Mouse (Mus musculus) olfactory bulb, adult 2 months (tissue): ENCODE data around the gene Ctnnd2.

ENCODE experiments used
- CTCF ChIP-seq: fragments of 200-500 bp; IDR thresholded peaks from 2 replicates; pipeline ENCODE4 v1.5.1; 2012; ENCODE audit warnings: low read depth, mild to moderate bottlenecking, low read length, moderate library complexity; ENCODE audit not compliant: insufficient read depth
- POLR2A ChIP-seq: fragments of 200-500 bp; IDR thresholded peaks from 2 replicates; pipeline ENCODE4 v1.6.1; 2012; ENCODE audit warnings: mild to moderate bottlenecking, low read depth, low read length, moderate library complexity; ENCODE audit not compliant: insufficient read depth

DNA sequence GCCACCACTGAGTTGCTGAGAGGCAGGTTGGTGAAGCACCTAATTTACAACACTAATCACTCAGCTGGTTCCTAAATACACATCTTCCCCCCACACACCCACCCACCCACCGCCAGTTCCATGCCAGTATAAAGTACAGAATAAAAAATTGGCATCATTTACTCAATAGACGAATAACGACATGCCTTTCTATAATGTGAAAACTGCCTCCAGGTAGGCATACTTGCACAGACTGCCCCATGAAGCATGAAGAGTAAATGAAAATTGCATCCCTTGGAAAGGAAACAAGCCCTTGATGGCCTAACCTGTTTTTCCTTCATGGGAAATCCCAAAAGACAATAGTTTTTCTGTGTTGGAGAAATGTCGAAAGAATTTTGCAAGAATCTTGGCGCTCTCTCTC is 212.0 kb downstream of the Ctnnd2 start:
- no peak for TF ChIP-seq POLR2A
- no peak for TF ChIP-seq CTCF
